13 mouse cellular contexts compared by ENCODE assay signal in genomic region chrX:140406079-140406478, GRCm38 (mm10). TPM values are rescaled to one million over a fixed set of nuclear protein-coding genes. Genes with fewer than 3 reads are reported as not detected.
A peak's percentile ranks its signal among the peaks of the same experiment; 100 is the strongest.
DNase-seq lines count a peak whose midpoint lies in the region; ATAC-seq and TF ChIP-seq lines count a peak whose summit lies in the region.
"Had no signal": no experiment of that assay in that cellular context is flagged by ENCODE, and none has a peak within 500 bp of the region (broad histone marks: within the 10 kb centered on the region; RNA-seq: fewer than 3 reads in every experiment).

No protein-coding gene starts in this region.

- H3K4me3 ChIP-seq in intestine, embryonic 15.5 days (replicated peaks): no peak overlapping the region
- no peak overlapping the region for H3K4me3 ChIP-seq in intestine, postnatal 0 days (ENCODE audit: low read depth, low read length)
- H3K4me3 ChIP-seq in midbrain, embryonic 13.5 days (replicated peaks): no peak overlapping the region
- no peak overlapping the region for H3K4me3 ChIP-seq in midbrain, embryonic 10.5 days
- H3K4me3 ChIP-seq in hindbrain, embryonic 15.5 days: no peak overlapping the region
- no peak overlapping the region for H3K4me3 ChIP-seq in midbrain, embryonic 16.5 days (ENCODE audit: low read depth, low read length)
- H3K4me3 ChIP-seq: limb, embryonic 12.5 days; lung, embryonic 15.5 days; myocyte had no signal

- H3K27ac ChIP-seq in intestine, embryonic 15.5 days: no peak overlapping the region
- H3K27ac ChIP-seq in intestine, postnatal 0 days (ENCODE audit: low read depth, low read length): no peak overlapping the region
- H3K27ac ChIP-seq in midbrain, embryonic 13.5 days: no peak overlapping the region
- H3K27ac ChIP-seq in midbrain, embryonic 10.5 days (replicated peaks): no peak overlapping the region
- no peak overlapping the region for H3K27ac ChIP-seq in hindbrain, embryonic 15.5 days (replicated peaks)
- no peak overlapping the region for H3K27ac ChIP-seq in midbrain, embryonic 16.5 days (ENCODE audit: low read length)
- H3K27ac ChIP-seq: limb, embryonic 12.5 days; lung, embryonic 15.5 days had no signal

- H3K9me3 ChIP-seq in intestine, embryonic 15.5 days: no peaks in the 10 kb centered on the region
- H3K9me3 ChIP-seq in intestine, postnatal 0 days (ENCODE audit: control insufficient read depth): no peaks in the 10 kb centered on the region
- H3K9me3 ChIP-seq in midbrain, embryonic 13.5 days: no peaks in the 10 kb centered on the region
- H3K9me3 ChIP-seq in midbrain, embryonic 10.5 days (replicated peaks): no peaks in the 10 kb centered on the region
- no peaks in the 10 kb centered on the region for H3K9me3 ChIP-seq in hindbrain, embryonic 15.5 days
- H3K9me3 ChIP-seq in midbrain, embryonic 16.5 days (replicated peaks; ENCODE audit: control insufficient read depth, low read length, poor library complexity, severe bottlenecking): no peaks in the 10 kb centered on the region
- H3K9me3 ChIP-seq: limb, embryonic 12.5 days; lung, embryonic 15.5 days had no signal

- H3K36me3 ChIP-seq in intestine, embryonic 15.5 days: no peaks in the 10 kb centered on the region
- H3K36me3 ChIP-seq in intestine, postnatal 0 days (ENCODE audit: control insufficient read depth, insufficient read depth): no peaks in the 10 kb centered on the region
- H3K36me3 ChIP-seq in midbrain, embryonic 13.5 days: no peaks in the 10 kb centered on the region
- H3K36me3 ChIP-seq in midbrain, embryonic 10.5 days: no peaks in the 10 kb centered on the region
- no peaks in the 10 kb centered on the region for H3K36me3 ChIP-seq in hindbrain, embryonic 15.5 days
- no peaks in the 10 kb centered on the region for H3K36me3 ChIP-seq in midbrain, embryonic 16.5 days (ENCODE audit: control insufficient read depth, insufficient read depth, low read length)
- H3K36me3 ChIP-seq: limb, embryonic 12.5 days; lung, embryonic 15.5 days had no signal

- 24% methylated on average over 4 of the region's 4 CpGs for WGBS in intestine, embryonic 15.5 days
- 49% methylated on average over 3 of the region's 4 CpGs for WGBS in intestine, postnatal 0 days
- 64% methylated on average over 3 of the region's 4 CpGs for WGBS in midbrain, embryonic 13.5 days
- WGBS in midbrain, embryonic 10.5 days: 46% methylated on average over 4 of the region's 4 CpGs
- 49% methylated on average over 4 of the region's 4 CpGs for WGBS in hindbrain, embryonic 15.5 days
- WGBS in midbrain, embryonic 16.5 days: 39% methylated on average over 3 of the region's 4 CpGs

- H3K9ac ChIP-seq in intestine, embryonic 15.5 days: no peak overlapping the region
- H3K9ac ChIP-seq in intestine, postnatal 0 days (ENCODE audit: low read depth, low read length): no peak overlapping the region
- no peak overlapping the region for H3K9ac ChIP-seq in midbrain, embryonic 13.5 days (replicated peaks)
- no peak overlapping the region for H3K9ac ChIP-seq in hindbrain, embryonic 15.5 days
- H3K9ac ChIP-seq in midbrain, embryonic 16.5 days (ENCODE audit: low read depth, low read length): no peak overlapping the region
- H3K9ac ChIP-seq: limb, embryonic 12.5 days; lung, embryonic 15.5 days had no signal

- H3K4me1 ChIP-seq in intestine, embryonic 15.5 days (replicated peaks): no peaks in the 10 kb centered on the region
- H3K4me1 ChIP-seq in intestine, postnatal 0 days (replicated peaks; ENCODE audit: control insufficient read depth, insufficient read depth, low read length): no peaks in the 10 kb centered on the region
- H3K4me1 ChIP-seq in midbrain, embryonic 13.5 days (replicated peaks): no peaks in the 10 kb centered on the region
- H3K4me1 ChIP-seq in midbrain, embryonic 10.5 days: no peaks in the 10 kb centered on the region
- H3K4me1 ChIP-seq in hindbrain, embryonic 15.5 days (replicated peaks): no peaks in the 10 kb centered on the region
- no peaks in the 10 kb centered on the region for H3K4me1 ChIP-seq in midbrain, embryonic 16.5 days (ENCODE audit: control insufficient read depth, insufficient read depth, low read length)
- H3K4me1 ChIP-seq: limb, embryonic 12.5 days; lung, embryonic 15.5 days had no signal

- TF ChIP-seq CTCF in intestine, postnatal 0 days (IDR thresholded peaks at IDR 0.05; ENCODE audit: low read depth): no peak

- H3K4me2 ChIP-seq in intestine, embryonic 15.5 days (replicated peaks): no peak overlapping the region
- no peak overlapping the region for H3K4me2 ChIP-seq in intestine, postnatal 0 days (replicated peaks; ENCODE audit: low read depth)
- H3K4me2 ChIP-seq in midbrain, embryonic 13.5 days (replicated peaks): no peak overlapping the region
- no peak overlapping the region for H3K4me2 ChIP-seq in hindbrain, embryonic 15.5 days
- no peak overlapping the region for H3K4me2 ChIP-seq in midbrain, embryonic 16.5 days (ENCODE audit: low read length)
- H3K4me2 ChIP-seq: heart, embryonic 11.5 days; limb, embryonic 12.5 days; lung, embryonic 15.5 days had no signal

- no peaks in the 10 kb centered on the region for H3K27me3 ChIP-seq in intestine, embryonic 15.5 days (replicated peaks)
- no peaks in the 10 kb centered on the region for H3K27me3 ChIP-seq in intestine, postnatal 0 days (replicated peaks; ENCODE audit: control insufficient read depth, insufficient read depth, low read length)
- peaks cover 6% of the 10 kb centered on the region; the same call in 1 of the 2 replicates for H3K27me3 ChIP-seq in midbrain, embryonic 13.5 days
- peaks cover 93% of the 10 kb centered on the region for H3K27me3 ChIP-seq in midbrain, embryonic 10.5 days (ENCODE audit: low read depth, poor library complexity, severe bottlenecking)
- H3K27me3 ChIP-seq in hindbrain, embryonic 15.5 days: no peaks in the 10 kb centered on the region
- peaks cover 4% of the 10 kb centered on the region for H3K27me3 ChIP-seq in midbrain, embryonic 16.5 days (ENCODE audit: control insufficient read depth, insufficient read depth, low read depth, low read length)

- no peak for DNase-seq in midbrain, embryonic 10.5 days (ENCODE audit: low spot score)
- DNase-seq in right cerebral cortex, postnatal 36 days (ENCODE audit: low spot score in 2 of 2): no peak
- DNase-seq: thymus, postnatal 4 days had no signal

- peak; percentile 45 for ATAC-seq in intestine, embryonic 15.5 days
- no peak for ATAC-seq in intestine, postnatal 0 days
- ATAC-seq in midbrain, embryonic 13.5 days: peak; percentile 60
- ATAC-seq in hindbrain, embryonic 15.5 days (ENCODE audit: low FRiP score, low read depth): peak; percentile 69; the same call in 1 of the 2 replicates
- peak; percentile 51 for ATAC-seq in midbrain, embryonic 16.5 days
- ATAC-seq: CD4-positive, CD25-positive, alpha-beta regulatory T cell, adult 4 months had no signal

RNA-seq across cellular contexts. Expression of gene Prps1, which starts 50.3 kb away (rescaled TPM):
- 20.8 and 21.3 TPM in 2 replicates for polyA plus RNA-seq in intestine, embryonic 15.5 days (2015; fragmentation: Nextera tagmentation; extraction: Ambion mirVana)
- polyA plus RNA-seq in intestine, postnatal 0 days (2015; fragmentation: Nextera tagmentation; extraction: Ambion mirVana): 8.5 TPM in 2 replicates
- 64.2 and 66.4 TPM in 2 replicates for polyA plus RNA-seq in midbrain, embryonic 13.5 days (2015; fragmentation: Nextera tagmentation; extraction: Ambion mirVana)
- polyA plus RNA-seq in midbrain, embryonic 10.5 days (2016; fragmentation: Nextera tagmentation; extraction: Ambion mirVana): 84.9 and 90.4 TPM in 2 replicates
- polyA plus RNA-seq in hindbrain, embryonic 15.5 days (2015; fragmentation: Nextera tagmentation; extraction: Ambion mirVana): 79.8 and 84.5 TPM in 2 replicates
- 88.0 and 94.6 TPM in 2 replicates for polyA plus RNA-seq in midbrain, embryonic 16.5 days (2015; fragmentation: Nextera tagmentation; extraction: Ambion mirVana)
